ENCODE assay signal across 10 mouse cellular contexts in the genomic region with DNA sequence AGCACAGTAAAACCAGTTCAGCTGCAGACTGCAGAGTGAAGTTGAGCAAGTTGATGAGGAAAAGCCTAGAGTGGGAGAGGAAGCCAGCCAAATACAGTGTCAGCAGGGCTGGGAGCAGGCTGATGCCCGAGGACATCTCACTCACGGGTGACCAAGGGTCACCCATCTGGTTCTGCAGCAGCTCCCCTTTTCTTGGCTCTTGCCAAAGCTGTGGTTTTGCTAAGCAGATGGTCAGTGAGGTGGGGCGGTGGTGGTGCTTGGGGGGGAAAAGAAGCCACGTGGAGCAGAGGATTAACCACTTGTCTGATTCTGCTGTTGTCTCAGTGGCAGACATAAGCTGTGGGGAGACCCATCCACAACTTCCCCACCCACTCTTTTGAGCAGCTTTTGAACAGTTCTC. TPM values are rescaled to one million over a fixed set of nuclear protein-coding genes. Genes with fewer than 3 reads are reported as not detected.
A peak's percentile ranks its signal among the peaks of the same experiment; 100 is the strongest.
DNase-seq lines count a peak whose midpoint lies in the region; ATAC-seq and TF ChIP-seq lines count a peak whose summit lies in the region.
"Had no signal": no experiment of that assay in that cellular context is flagged by ENCODE, and none has a peak within 500 bp of the region (broad histone marks: within the 10 kb centered on the region; RNA-seq: fewer than 3 reads in every experiment).

No protein-coding gene starts in this region.

- DNase-seq in cerebellum, adult 9-11 months: peak; percentile 51
- DNase-seq in cerebellum, postnatal 14 days: no peak
- peak; percentile 64 for DNase-seq in fat pad, adult 2 months (ENCODE audit: extremely low read depth, low read depth, low spot score)
- peak; percentile 75 for DNase-seq in lung, postnatal 0 days (ENCODE audit: low spot score)
- DNase-seq: liver, embryonic 13.5 days had no signal

- no peak overlapping the region for H3K9ac ChIP-seq in liver, embryonic 16.5 days (ENCODE audit: low read depth, low read length)
- no peak overlapping the region for H3K9ac ChIP-seq in liver, embryonic 12.5 days
- no peak overlapping the region for H3K9ac ChIP-seq in lung, postnatal 0 days (replicated peaks; ENCODE audit: low read depth)
- no peak overlapping the region for H3K9ac ChIP-seq in forebrain, embryonic 12.5 days
- H3K9ac ChIP-seq: liver, embryonic 13.5 days had no signal

- TF ChIP-seq EP300 in lung, postnatal 0 days (IDR thresholded peaks at IDR 0.05): no peak

- H3K27ac ChIP-seq in liver, embryonic 16.5 days (ENCODE audit: low read length): peak overlapping the region; percentile 11; the same call in 1 of the 2 replicates
- H3K27ac ChIP-seq in liver, embryonic 12.5 days: no peak overlapping the region
- H3K27ac ChIP-seq in lung, postnatal 0 days (ENCODE audit: low read length): no peak overlapping the region
- no peak overlapping the region for H3K27ac ChIP-seq in forebrain, embryonic 12.5 days
- H3K27ac ChIP-seq: liver, embryonic 13.5 days had no signal

- peaks cover 5% of the 10 kb centered on the region for H3K4me1 ChIP-seq in liver, embryonic 16.5 days (ENCODE audit: control insufficient read depth, low read depth, low read length)
- peaks cover 9% of the 10 kb centered on the region; the same call in 1 of the 2 replicates for H3K4me1 ChIP-seq in liver, embryonic 12.5 days
- H3K4me1 ChIP-seq in lung, postnatal 0 days (ENCODE audit: insufficient read depth, low read depth, low read length): peaks cover 24% of the 10 kb centered on the region; the same call in 1 of the 2 replicates
- peaks cover 22% of the 10 kb centered on the region for H3K4me1 ChIP-seq in forebrain, embryonic 12.5 days

- no peak overlapping the region for H3K4me3 ChIP-seq in liver, embryonic 16.5 days (ENCODE audit: low read depth, low read length)
- H3K4me3 ChIP-seq in liver, embryonic 12.5 days: no peak overlapping the region
- H3K4me3 ChIP-seq in lung, postnatal 0 days (ENCODE audit: low read depth, low read length): no peak overlapping the region
- H3K4me3 ChIP-seq in forebrain, embryonic 12.5 days (replicated peaks): no peak overlapping the region
- H3K4me3 ChIP-seq: liver, embryonic 13.5 days had no signal

- no peaks in the 10 kb centered on the region for H3K27me3 ChIP-seq in liver, embryonic 16.5 days (ENCODE audit: control insufficient read depth, insufficient read depth, low read depth, low read length)
- no peaks in the 10 kb centered on the region for H3K27me3 ChIP-seq in liver, embryonic 12.5 days (replicated peaks)
- no peaks in the 10 kb centered on the region for H3K27me3 ChIP-seq in lung, postnatal 0 days (replicated peaks; ENCODE audit: insufficient read depth, low read length)
- H3K27me3 ChIP-seq in forebrain, embryonic 12.5 days: no peaks in the 10 kb centered on the region
- H3K27me3 ChIP-seq: CH12.LX; liver, embryonic 13.5 days had no signal

- no peak for ATAC-seq in liver, embryonic 16.5 days (ENCODE audit: low read depth)
- no peak for ATAC-seq in liver, embryonic 12.5 days
- ATAC-seq in lung, postnatal 0 days: peak; percentile 84
- ATAC-seq in monocyte, adult 5-6 weeks (replicated peaks; ENCODE audit: insufficient number of reproducible peaks, low FRiP score, low TSS enrichment, poor library complexity, severe bottlenecking): no peak
- ATAC-seq in forebrain, embryonic 12.5 days (ENCODE audit: low FRiP score): no peak

- no peak for TF ChIP-seq CTCF in lung, postnatal 0 days (IDR thresholded peaks at IDR 0.05)

- 10% methylated on average over 4 of the region's 4 CpGs for WGBS in liver, embryonic 16.5 days (ENCODE audit: insufficient replicate concordance)
- WGBS in liver, embryonic 12.5 days (ENCODE audit: insufficient replicate concordance): 20% methylated on average over 4 of the region's 4 CpGs
- WGBS in lung, postnatal 0 days: 14% methylated on average over 4 of the region's 4 CpGs
- 16% methylated on average over 4 of the region's 4 CpGs for WGBS in forebrain, embryonic 12.5 days

- no peak overlapping the region for H3K4me2 ChIP-seq in liver, embryonic 16.5 days (ENCODE audit: low read depth, low read length)
- no peak overlapping the region for H3K4me2 ChIP-seq in liver, embryonic 12.5 days
- H3K4me2 ChIP-seq in lung, postnatal 0 days (replicated peaks; ENCODE audit: low read depth, low read length): no peak overlapping the region
- no peak overlapping the region for H3K4me2 ChIP-seq in forebrain, embryonic 12.5 days
- H3K4me2 ChIP-seq: liver, embryonic 13.5 days had no signal

- no peaks in the 10 kb centered on the region for H3K9me3 ChIP-seq in liver, embryonic 16.5 days (replicated peaks; ENCODE audit: control insufficient read depth, low read length)
- H3K9me3 ChIP-seq in liver, embryonic 12.5 days (replicated peaks): no peaks in the 10 kb centered on the region
- H3K9me3 ChIP-seq in lung, postnatal 0 days (ENCODE audit: low read length): no peaks in the 10 kb centered on the region
- H3K9me3 ChIP-seq in forebrain, embryonic 12.5 days: no peaks in the 10 kb centered on the region
- H3K9me3 ChIP-seq: liver, embryonic 13.5 days had no signal

- H3K36me3 ChIP-seq in liver, embryonic 16.5 days (ENCODE audit: control insufficient read depth, insufficient read depth): no peaks in the 10 kb centered on the region
- peaks cover 6% of the 10 kb centered on the region for H3K36me3 ChIP-seq in liver, embryonic 12.5 days
- H3K36me3 ChIP-seq in lung, postnatal 0 days (ENCODE audit: insufficient read depth, low read length): no peaks in the 10 kb centered on the region
- H3K36me3 ChIP-seq in forebrain, embryonic 12.5 days (replicated peaks): peaks cover 9% of the 10 kb centered on the region; the same call in 1 of the 2 replicates

RNA-seq across cellular contexts. Expression of a gene that starts 7.1 kb away (rescaled TPM):
- polyA plus RNA-seq in liver, embryonic 16.5 days (2015; fragmentation: Nextera tagmentation; extraction: Ambion mirVana): 8.7 and 10.2 TPM in 2 replicates
- polyA plus RNA-seq in liver, embryonic 12.5 days (2016; fragmentation: Nextera tagmentation; extraction: Ambion mirVana): 13.5 and 15.5 TPM in 2 replicates
- 35.3 and 36.1 TPM in 2 replicates for polyA plus RNA-seq in lung, postnatal 0 days (2015; fragmentation: Nextera tagmentation; extraction: Ambion mirVana)
- total RNA-seq in monocyte, adult 5-6 weeks (2017): 53.1 to 58.2 TPM (median 54.9 TPM) in 3 replicates
- 46.2 and 46.9 TPM in 2 replicates for polyA plus RNA-seq in forebrain, embryonic 12.5 days (2016; fragmentation: Nextera tagmentation; extraction: Ambion mirVana)

RNA-seq across cellular contexts. Expression of a gene that starts 21.9 kb away (rescaled TPM):
- not detected in 2 replicates for polyA plus RNA-seq in liver, embryonic 16.5 days (2015; fragmentation: Nextera tagmentation; extraction: Ambion mirVana)
- not detected in 2 replicates for polyA plus RNA-seq in liver, embryonic 12.5 days (2016; fragmentation: Nextera tagmentation; extraction: Ambion mirVana)
- 0.14 TPM in 1 of 2 replicates, not detected in the other for polyA plus RNA-seq in lung, postnatal 0 days (2015; fragmentation: Nextera tagmentation; extraction: Ambion mirVana)
- total RNA-seq in monocyte, adult 5-6 weeks (2017): not detected in 3 replicates
- polyA plus RNA-seq in forebrain, embryonic 12.5 days (2016; fragmentation: Nextera tagmentation; extraction: Ambion mirVana): 3.3 and 3.5 TPM in 2 replicates
- total RNA-seq: CH12.LX had no signal
- polyA plus RNA-seq: liver, embryonic 13.5 days had no signal

RNA-seq across cellular contexts. Expression of a gene that starts 45.1 kb away (rescaled TPM):
- polyA plus RNA-seq in liver, embryonic 16.5 days (2015; fragmentation: Nextera tagmentation; extraction: Ambion mirVana): 91.4 and 96.6 TPM in 2 replicates
- 176 and 189 TPM in 2 replicates for polyA plus RNA-seq in liver, embryonic 12.5 days (2016; fragmentation: Nextera tagmentation; extraction: Ambion mirVana)
- 119 and 136 TPM in 2 replicates for polyA plus RNA-seq in lung, postnatal 0 days (2015; fragmentation: Nextera tagmentation; extraction: Ambion mirVana)
- total RNA-seq in monocyte, adult 5-6 weeks (2017): 50.1 to 102 TPM (median 65.6 TPM) in 3 replicates
- 213 and 225 TPM in 2 replicates for polyA plus RNA-seq in forebrain, embryonic 12.5 days (2016; fragmentation: Nextera tagmentation; extraction: Ambion mirVana)

RNA-seq across cellular contexts. Expression of a gene that starts 55.8 kb away (rescaled TPM):
- 9.7 and 11.1 TPM in 2 replicates for polyA plus RNA-seq in liver, embryonic 16.5 days (2015; fragmentation: Nextera tagmentation; extraction: Ambion mirVana)
- polyA plus RNA-seq in liver, embryonic 12.5 days (2016; fragmentation: Nextera tagmentation; extraction: Ambion mirVana): 17.6 and 18.0 TPM in 2 replicates
- polyA plus RNA-seq in lung, postnatal 0 days (2015; fragmentation: Nextera tagmentation; extraction: Ambion mirVana): 18.7 and 18.9 TPM in 2 replicates
- total RNA-seq in monocyte, adult 5-6 weeks (2017): 13.7 to 21.6 TPM (median 15.9 TPM) in 3 replicates
- 31.5 and 31.6 TPM in 2 replicates for polyA plus RNA-seq in forebrain, embryonic 12.5 days (2016; fragmentation: Nextera tagmentation; extraction: Ambion mirVana)

Comparison
In these comparisons a context has a peak if more than half of its experiments do, and no peak if none do; other contexts are left out.
1. DNase-seq: peak in cerebellum, adult 9-11 months (single experiment), fat pad, adult 2 months (single experiment) and lung, postnatal 0 days (single experiment); none in cerebellum, postnatal 14 days (0 of 2).